In genomic region chr16:18628948-18629340, GRCm38 (mm10) we compare ENCODE assay signal across 7 mouse cellular contexts. TPM values are rescaled to one million over a fixed set of nuclear protein-coding genes. Genes with fewer than 3 reads are reported as not detected.
DNase-seq lines count a peak whose midpoint lies in the region; ATAC-seq and TF ChIP-seq lines count a peak whose summit lies in the region.

No protein-coding gene starts in this region.

- no peak overlapping the region for H3K27ac ChIP-seq in lung, embryonic 14.5 days (ENCODE audit: low read depth)
- 0 out of 2 replicates have a peak overlapping the region, but pooled peaks have one; percentile 28 for H3K27ac ChIP-seq in embryonic facial prominence, embryonic 13.5 days
- H3K27ac ChIP-seq in intestine, embryonic 15.5 days: peak overlapping the region; percentile 60
- H3K27ac ChIP-seq in neural tube, embryonic 15.5 days (replicated peaks): peak overlapping the region; percentile 87

- DNase-seq in lung, embryonic 14.5 days: no peak
- DNase-seq in lung, postnatal 25 days (ENCODE audit: low spot score): no peak
- no peak for DNase-seq in spleen, postnatal 14 days (ENCODE audit: low spot score in 2 of 2)
- no peak for DNase-seq in spleen, postnatal 4 days (ENCODE audit: low spot score in 2 of 2)

- H3K27me3 ChIP-seq in lung, embryonic 14.5 days (ENCODE audit: insufficient read depth, low read length): peaks cover 40% of the 10 kb centered on the region
- peaks cover 37% of the 10 kb centered on the region for H3K27me3 ChIP-seq in embryonic facial prominence, embryonic 13.5 days
- peaks cover 21% of the 10 kb centered on the region for H3K27me3 ChIP-seq in intestine, embryonic 15.5 days (replicated peaks)
- H3K27me3 ChIP-seq in neural tube, embryonic 15.5 days (replicated peaks): peaks cover 23% of the 10 kb centered on the region

- peak overlapping the region; percentile 73 for H3K9ac ChIP-seq in lung, embryonic 14.5 days
- H3K9ac ChIP-seq in embryonic facial prominence, embryonic 13.5 days: peak overlapping the region; percentile 87
- peak overlapping the region; percentile 79 for H3K9ac ChIP-seq in intestine, embryonic 15.5 days
- H3K9ac ChIP-seq in neural tube, embryonic 15.5 days (replicated peaks): peak overlapping the region; percentile 98

- no peak; the same call in 1 of the 2 replicates for ATAC-seq in lung, embryonic 14.5 days (ENCODE audit: insufficient read depth)
- ATAC-seq in embryonic facial prominence, embryonic 13.5 days (ENCODE audit: insufficient number of reproducible peaks, insufficient read depth, low FRiP score, low TSS enrichment, low read depth): 0 out of 2 replicates have a peak, but pooled peaks have one; percentile 11
- ATAC-seq in intestine, embryonic 15.5 days: no peak
- no peak for ATAC-seq in neural tube, embryonic 15.5 days (ENCODE audit: low FRiP score)

- H3K36me3 ChIP-seq in lung, embryonic 14.5 days (ENCODE audit: insufficient read depth): 0 out of 2 replicates have a peak, but pooled peaks cover 8% of the 10 kb centered on the region
- peaks cover 16% of the 10 kb centered on the region for H3K36me3 ChIP-seq in embryonic facial prominence, embryonic 13.5 days
- 0 out of 2 replicates have a peak, but pooled peaks cover under 1% of the 10 kb centered on the region for H3K36me3 ChIP-seq in intestine, embryonic 15.5 days
- peaks cover 11% of the 10 kb centered on the region for H3K36me3 ChIP-seq in neural tube, embryonic 15.5 days

- H3K4me3 ChIP-seq in lung, embryonic 14.5 days (ENCODE audit: low read depth, low read length): peak overlapping the region; percentile 74
- peak overlapping the region; percentile 82 for H3K4me3 ChIP-seq in embryonic facial prominence, embryonic 13.5 days
- peak overlapping the region; percentile 81 for H3K4me3 ChIP-seq in intestine, embryonic 15.5 days (replicated peaks)
- peak overlapping the region; percentile 85 for H3K4me3 ChIP-seq in neural tube, embryonic 15.5 days (replicated peaks)

- peak overlapping the region; percentile 88 for H3K4me2 ChIP-seq in lung, embryonic 14.5 days
- H3K4me2 ChIP-seq in embryonic facial prominence, embryonic 13.5 days: peak overlapping the region; percentile 86
- peak overlapping the region; percentile 88 for H3K4me2 ChIP-seq in intestine, embryonic 15.5 days (replicated peaks)
- peak overlapping the region; percentile 92 for H3K4me2 ChIP-seq in neural tube, embryonic 15.5 days

- 29% methylated on average over 2 of the region's 2 CpGs for WGBS in lung, embryonic 14.5 days
- WGBS in embryonic facial prominence, embryonic 13.5 days: 29% methylated on average over 2 of the region's 2 CpGs
- 37% methylated on average over 2 of the region's 2 CpGs for whole genome bisulfite sequencing in intestine, embryonic 15.5 days
- WGBS in neural tube, embryonic 15.5 days: 27% methylated on average over 2 of the region's 2 CpGs

- no peaks in the 10 kb centered on the region for H3K9me3 ChIP-seq in lung, embryonic 14.5 days (ENCODE audit: low read depth, low read length)
- H3K9me3 ChIP-seq in embryonic facial prominence, embryonic 13.5 days: no peaks in the 10 kb centered on the region
- H3K9me3 ChIP-seq in intestine, embryonic 15.5 days: no peaks in the 10 kb centered on the region
- H3K9me3 ChIP-seq in neural tube, embryonic 15.5 days (replicated peaks): no peaks in the 10 kb centered on the region

- TF ChIP-seq CTCF in lung, embryonic 14.5 days (IDR thresholded peaks at IDR 0.05; ENCODE audit: low read depth): no peak

- H3K4me1 ChIP-seq in lung, embryonic 14.5 days (ENCODE audit: insufficient read depth): peaks cover 15% of the 10 kb centered on the region
- H3K4me1 ChIP-seq in embryonic facial prominence, embryonic 13.5 days: peaks cover 37% of the 10 kb centered on the region
- peaks cover 39% of the 10 kb centered on the region for H3K4me1 ChIP-seq in intestine, embryonic 15.5 days (replicated peaks)
- peaks cover 43% of the 10 kb centered on the region for H3K4me1 ChIP-seq in neural tube, embryonic 15.5 days

RNA-seq across cellular contexts. Expression of gene Sept5, which starts 0.8 kb away (rescaled TPM):
- 19.3 and 20.1 TPM in 2 replicates for polyA plus RNA-seq in lung, embryonic 14.5 days (2014; fragmentation: Nextera tagmentation; extraction: Ambion mirVana)
- 39.7 and 45.9 TPM in 2 replicates for polyA plus RNA-seq in embryonic facial prominence, embryonic 13.5 days (2015; fragmentation: Nextera tagmentation; extraction: Ambion mirVana)
- polyA plus RNA-seq in intestine, embryonic 15.5 days (2015; fragmentation: Nextera tagmentation; extraction: Ambion mirVana): 39.0 and 42.7 TPM in 2 replicates
- 185 and 216 TPM in 2 replicates for polyA plus RNA-seq in neural tube, embryonic 15.5 days (2015; fragmentation: Nextera tagmentation; extraction: Ambion mirVana)

RNA-seq across cellular contexts. Expression of gene Gm49601, which starts 2.7 kb away (rescaled TPM):
- polyA plus RNA-seq in lung, embryonic 14.5 days (2014; fragmentation: Nextera tagmentation; extraction: Ambion mirVana): 1.2 and 1.7 TPM in 2 replicates
- 4.5 and 7.4 TPM in 2 replicates for polyA plus RNA-seq in embryonic facial prominence, embryonic 13.5 days (2015; fragmentation: Nextera tagmentation; extraction: Ambion mirVana)
- polyA plus RNA-seq in intestine, embryonic 15.5 days (2015; fragmentation: Nextera tagmentation; extraction: Ambion mirVana): 3.5 and 4.3 TPM in 2 replicates
- polyA plus RNA-seq in neural tube, embryonic 15.5 days (2015; fragmentation: Nextera tagmentation; extraction: Ambion mirVana): 14.0 and 21.3 TPM in 2 replicates

RNA-seq across cellular contexts. Expression of gene Gp1bb, which starts 6.7 kb away (rescaled TPM):
- 3.8 and 4.1 TPM in 2 replicates for polyA plus RNA-seq in lung, embryonic 14.5 days (2014; fragmentation: Nextera tagmentation; extraction: Ambion mirVana)
- polyA plus RNA-seq in embryonic facial prominence, embryonic 13.5 days (2015; fragmentation: Nextera tagmentation; extraction: Ambion mirVana): 2.2 and 3.2 TPM in 2 replicates
- 2.2 and 2.5 TPM in 2 replicates for polyA plus RNA-seq in intestine, embryonic 15.5 days (2015; fragmentation: Nextera tagmentation; extraction: Ambion mirVana)
- polyA plus RNA-seq in neural tube, embryonic 15.5 days (2015; fragmentation: Nextera tagmentation; extraction: Ambion mirVana): 10.1 and 11.5 TPM in 2 replicates

RNA-seq across cellular contexts. Expression of gene Tbx1, which starts 38.5 kb away (rescaled TPM):
- polyA plus RNA-seq in lung, embryonic 14.5 days (2014; fragmentation: Nextera tagmentation; extraction: Ambion mirVana): 12.0 and 15.8 TPM in 2 replicates
- polyA plus RNA-seq in embryonic facial prominence, embryonic 13.5 days (2015; fragmentation: Nextera tagmentation; extraction: Ambion mirVana): 7.9 and 8.3 TPM in 2 replicates
- 0.23 and 0.49 TPM in 2 replicates for polyA plus RNA-seq in intestine, embryonic 15.5 days (2015; fragmentation: Nextera tagmentation; extraction: Ambion mirVana)
- polyA plus RNA-seq in neural tube, embryonic 15.5 days (2015; fragmentation: Nextera tagmentation; extraction: Ambion mirVana): 1.2 and 1.9 TPM in 2 replicates
